Mouse (Mus musculus) layer of hippocampus, adult 9-10 months (tissue): ENCODE data around the gene Mad1l1.
A peak's percentile ranks its signal among the peaks of the same experiment; 100 is the strongest.

ENCODE experiments used
- DNase-seq: peaks from one replicate; pipeline ENCODE4 v3.0.0; 2022; ENCODE audit warnings: low spot score

Gene Mad1l1

DNA sequence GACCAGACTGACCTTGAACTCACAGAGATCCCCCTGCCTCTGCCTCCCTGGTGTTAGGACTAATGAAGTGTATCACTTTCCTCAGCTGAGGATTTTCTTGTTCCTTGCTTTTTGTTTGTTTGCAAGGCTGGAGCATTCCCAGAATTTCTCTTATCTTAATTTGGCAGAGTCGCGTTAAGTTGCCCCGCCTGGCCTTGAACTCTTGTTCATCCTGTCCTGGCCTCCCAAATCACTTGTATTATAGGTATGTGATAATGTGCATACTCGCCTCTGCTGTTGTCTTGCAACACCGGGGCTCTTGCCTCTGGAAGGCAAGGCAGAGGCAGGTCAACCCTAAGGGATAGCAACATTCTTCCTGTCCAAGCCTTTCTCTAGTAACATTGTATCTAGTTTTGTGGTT lies 2.7 kb upstream of the Mad1l1 start:
- no peak for DNase-seq

DNA sequence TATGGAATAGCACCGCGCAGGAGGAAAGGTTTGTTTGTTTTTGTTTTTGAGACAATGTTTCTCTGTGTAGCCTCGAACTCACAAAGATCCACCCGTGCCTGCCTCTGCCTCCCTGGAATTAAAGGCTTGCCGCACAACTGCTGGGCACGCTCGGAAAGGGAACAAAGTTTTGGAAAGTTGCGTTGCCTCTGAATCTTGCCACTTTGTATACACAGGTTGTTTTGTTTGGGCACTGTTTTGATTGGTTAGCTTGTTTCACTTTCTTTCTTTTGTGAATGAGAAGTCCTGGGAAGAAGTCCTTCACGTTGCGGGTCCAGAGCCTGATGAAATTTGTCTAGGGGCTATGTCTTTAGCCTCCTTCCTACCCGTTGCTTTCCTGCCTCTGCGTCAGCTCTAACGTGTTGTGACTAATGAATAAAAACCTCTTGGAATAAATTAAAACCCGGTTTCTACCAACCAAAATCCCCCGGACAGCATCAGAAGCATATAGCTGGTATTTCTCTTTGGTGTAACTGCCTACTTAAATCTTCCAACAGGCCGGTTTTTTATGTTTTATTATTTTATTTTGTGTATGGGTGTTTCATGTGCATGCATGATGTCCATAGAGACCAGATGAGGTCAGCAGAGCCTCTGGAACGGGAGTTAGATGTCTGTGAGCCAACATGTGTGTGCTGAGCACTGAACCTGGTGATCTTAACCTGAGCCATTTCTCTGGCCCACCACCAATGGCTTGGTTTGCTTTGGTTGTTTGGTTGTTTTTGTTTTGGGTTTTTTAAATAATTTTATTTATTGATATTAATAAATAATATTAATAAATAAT lies 614 bp upstream of the Mad1l1 start:
- DNase-seq = no peak

DNA sequence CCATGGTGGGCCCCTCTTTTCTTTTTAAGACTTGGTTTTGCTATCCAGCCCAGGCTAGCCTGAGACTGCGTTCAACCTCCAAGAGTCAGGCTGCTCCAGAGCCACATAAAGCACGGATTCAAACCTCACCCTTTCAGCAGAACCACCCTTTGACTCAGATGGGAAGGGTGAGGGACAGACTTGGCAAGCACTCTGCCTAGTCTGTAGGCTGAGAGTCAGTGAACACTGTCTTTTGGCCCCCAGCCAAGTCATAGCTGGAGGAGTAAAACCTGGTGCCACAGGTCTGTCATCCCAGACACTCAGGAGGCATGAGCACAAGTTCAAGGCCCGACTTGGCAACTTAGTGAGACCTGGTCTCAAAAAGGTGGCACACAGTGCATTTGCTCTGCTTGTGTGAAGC lies 4.6 kb downstream of the Mad1l1 start:
- DNase-seq = no peak

DNA sequence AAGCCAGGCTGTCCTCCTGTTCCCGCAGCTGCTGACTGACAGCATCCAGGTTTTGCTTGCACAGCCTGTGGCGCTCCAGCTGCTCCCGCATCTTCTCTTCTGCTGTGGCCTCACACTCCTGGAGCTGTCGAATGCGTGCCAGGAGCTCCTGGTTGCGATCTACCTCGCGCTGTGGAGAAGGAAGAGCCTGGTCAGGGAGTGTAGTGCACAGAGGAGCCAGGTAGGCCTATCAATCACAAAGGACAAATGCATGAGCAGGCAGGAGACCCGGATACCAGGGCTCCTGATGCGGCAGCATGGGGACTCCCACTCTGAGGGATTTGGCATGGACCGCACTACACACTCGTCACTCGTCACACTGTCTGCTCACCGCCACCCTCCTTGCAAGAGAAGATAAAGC lies 13.8 kb downstream of the Mad1l1 start:
- no peak for DNase-seq

DNA sequence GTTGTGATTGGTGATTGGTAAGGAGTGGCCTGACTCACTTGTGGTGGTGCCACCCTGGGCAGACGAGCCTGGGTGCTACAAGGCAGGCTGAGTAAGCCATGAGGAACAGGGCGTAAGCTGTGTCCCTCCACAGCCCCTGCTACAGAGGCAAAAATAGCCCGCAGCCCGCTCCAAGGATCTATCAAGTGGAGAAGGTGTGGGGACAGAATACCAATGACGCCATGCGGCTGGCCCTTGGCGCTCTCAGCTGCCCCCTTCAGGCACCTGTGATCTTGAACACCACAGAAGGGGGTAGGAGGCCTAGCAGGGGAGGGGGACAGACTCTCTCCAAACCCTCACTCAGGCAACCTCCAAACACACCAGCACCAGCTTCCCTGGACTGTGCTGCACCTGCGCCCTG lies 15.3 kb downstream of the Mad1l1 start:
- no peak for DNase-seq

DNA sequence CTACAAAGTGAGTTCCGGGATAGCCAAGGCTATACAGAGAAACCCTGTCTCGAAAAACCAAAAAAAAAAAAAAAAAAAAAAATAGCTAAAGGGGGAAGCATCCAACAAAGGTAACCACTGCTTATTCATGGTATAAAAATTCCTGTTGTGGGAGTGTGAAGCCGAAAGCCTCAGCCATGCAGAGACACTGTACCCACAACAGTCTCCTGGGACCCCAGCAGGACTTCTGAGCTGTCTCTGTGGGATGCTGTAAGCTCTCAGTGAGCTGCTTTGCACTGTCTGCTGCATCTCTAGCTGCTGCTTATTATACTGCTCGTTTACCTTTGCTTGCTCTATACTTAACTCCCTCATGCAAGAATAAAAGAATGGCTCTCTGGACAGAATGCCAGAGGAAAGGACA lies 23.1 kb downstream of the Mad1l1 start:
- no peak for DNase-seq

DNA sequence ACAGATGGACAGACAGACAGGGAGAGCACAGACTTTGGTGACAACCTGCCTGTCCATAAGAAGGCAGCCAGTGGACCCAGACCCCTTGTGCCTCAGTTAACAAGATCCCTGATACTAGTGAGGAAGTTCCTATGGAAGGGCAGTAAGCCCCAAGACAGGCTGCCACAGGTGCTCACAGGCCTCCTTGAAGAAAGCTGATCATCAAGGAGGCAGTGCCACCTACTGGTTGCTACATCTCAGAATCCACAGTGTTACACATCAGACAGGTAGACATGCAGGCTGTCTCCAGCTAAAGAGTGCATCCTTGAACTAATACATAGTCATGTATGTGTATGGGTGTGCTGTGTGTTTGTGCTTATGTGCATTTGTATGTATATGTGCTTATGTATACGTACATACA lies 29.2 kb downstream of the Mad1l1 start:
- DNase-seq = peak; percentile 61

DNA sequence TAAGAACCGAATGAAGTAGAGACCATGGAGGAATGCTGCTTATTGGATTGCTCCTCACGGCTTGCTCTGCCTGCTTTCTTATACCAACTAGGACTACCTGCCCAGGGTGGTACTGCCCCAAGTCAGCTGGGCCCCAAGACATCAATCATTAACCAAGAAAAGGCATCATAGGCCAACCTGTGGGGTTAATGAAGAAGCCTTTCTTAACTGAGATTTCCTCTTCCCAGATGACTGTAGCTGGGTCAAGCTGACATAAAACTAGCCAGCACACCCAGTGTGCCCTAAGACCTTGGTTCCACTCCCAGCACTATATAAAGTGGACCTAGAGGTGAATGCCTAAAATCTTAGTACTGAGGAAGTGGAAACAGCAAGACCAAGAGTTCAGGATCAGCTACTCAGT lies 32.2 kb downstream of the Mad1l1 start:
- no peak for DNase-seq

DNA sequence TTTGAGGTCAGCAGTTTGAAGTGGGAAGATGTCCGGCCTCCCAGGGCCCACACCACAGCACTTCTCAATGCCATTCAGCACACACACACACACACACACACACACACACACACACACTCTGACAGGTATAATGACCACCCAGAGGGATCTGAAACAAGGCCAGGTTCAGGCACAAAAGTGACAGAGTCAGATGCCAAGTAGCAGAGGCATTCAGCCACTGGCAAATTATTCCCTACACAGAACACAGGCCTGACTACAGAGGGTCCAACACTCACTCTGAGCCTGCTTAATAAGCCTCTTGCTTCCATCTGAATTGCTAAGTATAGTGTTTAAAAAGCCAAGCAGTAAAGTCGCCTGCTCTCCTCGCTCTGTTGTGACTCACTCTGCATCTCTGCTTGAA lies 33.1 kb downstream of the Mad1l1 start:
- DNase-seq = no peak

DNA sequence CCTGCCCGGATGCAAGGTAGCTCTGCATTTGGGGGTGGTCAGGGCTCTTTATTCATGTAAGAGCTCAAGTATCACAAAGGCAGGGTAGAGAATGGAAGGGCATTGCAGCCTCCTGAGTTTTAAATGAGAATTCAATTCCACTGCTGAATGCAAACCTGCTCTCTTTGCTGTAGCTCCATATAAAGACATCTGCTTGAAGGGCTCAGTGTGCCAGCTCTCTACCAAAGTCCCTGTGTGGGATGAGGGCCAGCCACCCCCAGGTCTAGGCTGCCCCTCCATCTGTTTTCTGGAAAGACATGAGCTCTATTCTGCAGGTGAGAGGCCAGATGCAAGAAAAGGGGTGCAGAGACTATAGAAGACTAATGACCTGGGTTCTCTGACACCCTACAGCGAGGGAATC lies 36.6 kb downstream of the Mad1l1 start:
- DNase-seq = no peak

DNA sequence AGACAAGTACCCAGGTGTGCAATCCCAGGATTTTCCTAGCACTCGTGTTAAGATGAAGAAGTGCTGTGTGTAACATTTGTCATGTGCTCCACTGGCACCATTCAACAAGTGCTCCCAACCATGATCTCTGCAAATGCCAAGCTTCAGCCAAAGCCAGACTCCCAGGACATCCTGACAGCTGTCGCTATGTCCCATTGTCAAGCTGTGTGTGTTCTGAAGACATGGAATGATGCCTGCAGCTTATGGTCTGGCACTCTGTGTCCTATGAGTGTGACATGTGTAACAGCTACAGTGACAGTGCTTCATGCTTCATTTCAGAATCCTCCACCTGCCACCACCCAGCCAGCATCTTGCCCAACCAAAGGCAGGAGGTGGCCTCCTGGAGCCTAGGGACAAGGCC lies 37.3 kb downstream of the Mad1l1 start:
- DNase-seq = no peak

DNA sequence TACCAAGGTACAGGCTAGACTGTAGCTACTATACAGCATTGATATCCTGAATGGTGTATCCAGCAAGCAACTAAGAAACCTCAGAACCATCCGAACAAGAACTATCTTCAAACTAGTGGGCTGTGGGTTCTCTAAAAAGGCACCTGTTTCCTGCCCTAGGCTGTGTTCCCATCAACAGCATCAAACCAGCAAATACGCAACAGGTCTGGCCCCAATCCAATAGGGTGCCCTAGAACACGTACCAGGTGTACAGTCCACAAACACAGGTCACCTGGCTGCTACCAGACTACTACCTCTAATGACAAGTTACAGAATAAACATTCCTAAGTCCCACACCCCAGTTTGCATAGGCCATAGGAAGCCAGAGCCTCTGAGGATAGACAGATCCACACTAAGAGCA lies 38.5 kb downstream of the Mad1l1 start:
- no peak for DNase-seq

DNA sequence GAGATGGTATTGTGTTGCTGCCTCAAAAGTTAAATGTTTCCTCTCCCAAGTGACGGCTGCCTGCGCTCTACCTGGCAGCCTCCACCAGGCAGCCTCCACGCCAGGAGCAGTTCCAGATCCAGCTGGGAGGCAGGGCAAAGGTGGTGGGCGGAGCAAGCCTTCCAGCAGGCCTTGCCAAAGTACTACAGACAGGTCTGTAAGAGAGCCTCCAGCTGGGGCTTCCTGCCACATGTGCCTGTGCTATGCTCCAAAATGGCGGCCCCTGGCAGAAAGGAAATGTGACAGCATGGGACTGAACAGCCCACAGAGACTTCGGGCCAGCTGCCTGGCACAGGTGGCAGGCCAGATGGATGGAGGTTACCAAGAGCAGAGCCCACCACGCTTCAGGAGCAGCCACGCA lies 39.0 kb downstream of the Mad1l1 start:
- no peak for DNase-seq

DNA sequence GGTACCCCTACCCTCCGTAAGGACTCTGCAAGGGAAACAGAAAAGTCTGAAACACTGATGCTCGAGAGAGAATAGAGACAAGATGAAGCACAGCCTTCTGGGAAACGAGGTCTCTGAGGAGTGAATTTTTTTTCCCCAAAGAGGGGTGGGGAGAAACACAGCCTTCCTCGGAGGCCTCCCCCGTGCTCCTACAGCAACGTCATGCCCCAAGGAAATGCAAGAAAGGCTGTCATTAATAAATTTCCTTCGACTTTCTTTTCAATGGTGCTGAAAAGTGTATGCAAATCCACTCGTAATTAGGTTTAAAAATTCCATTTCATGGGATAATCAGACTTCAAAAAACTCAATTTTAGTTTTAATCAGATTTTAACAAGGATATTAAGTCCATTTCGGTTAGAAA lies 41.1 kb downstream of the Mad1l1 start:
- no peak for DNase-seq

DNA sequence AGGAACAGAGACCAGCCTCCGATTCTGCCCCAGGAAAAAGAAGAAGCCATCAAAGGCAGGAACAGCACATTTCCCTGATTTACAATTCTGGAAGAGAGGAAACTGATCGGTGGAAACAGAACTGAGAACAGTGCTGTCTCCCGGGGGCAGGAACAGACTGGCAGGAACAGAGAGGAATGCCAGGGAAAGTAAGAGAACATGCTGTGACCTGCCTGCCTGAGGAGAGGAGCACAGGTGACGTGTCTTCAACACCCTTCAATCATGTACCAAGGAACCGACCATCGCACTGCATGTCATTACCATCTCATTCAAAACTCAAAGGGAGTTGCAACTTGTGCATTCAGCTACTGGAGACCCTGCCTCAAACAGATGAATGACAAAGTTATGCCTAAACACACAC lies 44.6 kb downstream of the Mad1l1 start:
- no peak for DNase-seq

DNA sequence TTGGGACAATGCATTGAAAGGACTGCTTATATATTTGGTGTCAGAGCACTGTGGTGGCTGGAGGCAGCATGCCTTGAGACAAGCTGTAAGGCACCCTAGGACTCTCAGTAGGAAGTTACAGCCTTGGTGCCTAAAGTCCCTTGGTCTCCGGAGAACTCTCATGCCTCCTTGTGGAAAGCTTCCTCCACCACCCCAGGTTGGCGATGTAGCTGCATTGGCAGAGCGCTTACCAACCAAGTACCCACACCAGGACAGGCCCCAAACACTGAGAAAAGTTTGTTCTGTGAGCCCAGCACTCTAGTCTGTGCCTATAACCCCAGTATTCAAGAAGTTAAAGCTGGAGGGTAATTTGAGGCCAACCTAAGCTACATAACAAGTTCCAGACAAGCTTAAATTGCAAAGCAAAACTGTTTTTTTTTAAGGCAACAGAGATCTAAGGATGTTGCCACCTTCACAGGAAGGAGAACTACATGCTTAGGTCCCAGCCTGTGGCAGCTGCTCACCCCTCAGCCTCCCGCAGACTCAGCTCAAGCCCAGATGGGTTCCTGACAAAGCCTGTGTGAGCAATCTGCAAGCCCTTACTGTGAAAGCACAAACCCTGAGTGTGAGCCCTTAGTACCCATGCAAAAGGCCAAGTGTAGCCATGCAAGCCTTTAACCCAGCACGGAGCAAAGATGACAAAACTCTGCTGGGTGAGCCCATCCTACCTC lies 50.2 kb downstream of the Mad1l1 start:
- no peak for DNase-seq

DNA sequence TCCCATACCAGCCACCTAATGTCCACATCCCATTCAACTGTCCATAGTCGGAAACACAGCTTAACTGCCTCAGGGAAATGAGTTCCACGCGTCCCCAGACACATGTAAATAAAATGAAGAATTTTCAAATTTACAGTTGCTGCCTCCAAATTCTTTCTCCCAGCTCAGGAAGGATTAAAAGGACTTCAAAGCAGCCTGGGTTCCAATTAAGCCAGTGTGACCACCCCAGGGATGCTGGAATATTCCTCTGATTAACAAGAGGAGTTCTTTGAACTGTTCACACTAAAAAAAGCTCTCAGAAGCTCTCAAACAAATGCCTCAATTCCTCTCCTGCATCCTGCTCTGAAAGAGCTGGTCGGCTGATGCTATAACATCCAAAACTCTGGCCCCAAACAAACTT lies 53.0 kb downstream of the Mad1l1 start:
- no peak for DNase-seq

DNA sequence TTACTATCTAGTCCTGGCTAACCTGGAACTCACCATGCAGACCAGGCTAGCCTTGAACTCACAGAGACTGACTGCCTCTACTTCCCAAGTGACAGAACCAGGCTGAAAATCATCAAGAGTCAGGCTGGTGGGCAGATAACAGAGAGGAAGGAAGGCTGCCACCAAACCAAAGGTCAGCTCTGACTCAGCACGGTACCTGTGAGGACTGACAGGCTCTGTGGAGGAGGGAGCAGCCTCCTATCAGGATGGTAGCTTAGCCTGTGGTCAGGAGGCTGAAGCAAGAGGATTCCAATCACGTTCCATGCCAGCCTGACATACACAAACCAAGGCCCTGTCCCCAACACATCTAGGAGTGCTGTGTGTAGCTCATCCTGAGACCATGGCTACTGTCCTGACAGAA lies 54.3 kb downstream of the Mad1l1 start:
- no peak for DNase-seq

DNA sequence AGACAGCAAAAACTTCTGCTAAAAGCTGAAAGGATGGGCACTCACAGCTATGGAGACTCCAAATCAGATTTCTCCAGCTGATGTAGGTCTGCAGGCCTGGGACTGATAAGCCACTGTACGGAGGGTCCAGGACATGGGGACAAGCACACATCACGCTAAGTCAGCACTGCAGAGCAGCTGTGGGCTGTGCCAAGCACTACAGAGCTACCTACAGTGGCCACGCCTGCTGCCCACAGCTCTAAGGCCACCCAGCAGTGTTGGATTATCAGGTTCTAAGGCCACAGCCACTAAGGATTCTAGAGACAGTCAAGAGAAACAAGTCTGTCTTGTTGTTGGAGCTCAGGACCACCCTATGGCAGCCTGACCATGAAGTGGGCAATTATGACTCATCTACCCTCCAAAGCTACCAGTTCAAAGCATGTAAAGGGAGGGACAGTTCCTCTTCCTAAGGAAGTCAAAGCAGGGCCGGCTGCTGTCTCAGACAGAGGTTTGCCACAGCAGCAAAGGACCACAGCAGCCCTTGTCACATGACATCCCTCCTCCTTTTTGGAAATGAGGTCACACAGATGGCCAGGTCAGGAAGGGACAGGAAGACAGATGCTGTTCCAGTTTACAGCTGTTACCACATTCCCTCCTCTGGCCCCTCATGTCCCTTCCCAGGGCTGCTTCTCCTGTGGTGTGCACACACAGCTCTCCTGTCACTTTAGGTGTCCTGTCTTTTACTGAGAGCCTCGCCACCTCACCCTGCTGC lies 56.4 kb downstream of the Mad1l1 start:
- no peak for DNase-seq

DNA sequence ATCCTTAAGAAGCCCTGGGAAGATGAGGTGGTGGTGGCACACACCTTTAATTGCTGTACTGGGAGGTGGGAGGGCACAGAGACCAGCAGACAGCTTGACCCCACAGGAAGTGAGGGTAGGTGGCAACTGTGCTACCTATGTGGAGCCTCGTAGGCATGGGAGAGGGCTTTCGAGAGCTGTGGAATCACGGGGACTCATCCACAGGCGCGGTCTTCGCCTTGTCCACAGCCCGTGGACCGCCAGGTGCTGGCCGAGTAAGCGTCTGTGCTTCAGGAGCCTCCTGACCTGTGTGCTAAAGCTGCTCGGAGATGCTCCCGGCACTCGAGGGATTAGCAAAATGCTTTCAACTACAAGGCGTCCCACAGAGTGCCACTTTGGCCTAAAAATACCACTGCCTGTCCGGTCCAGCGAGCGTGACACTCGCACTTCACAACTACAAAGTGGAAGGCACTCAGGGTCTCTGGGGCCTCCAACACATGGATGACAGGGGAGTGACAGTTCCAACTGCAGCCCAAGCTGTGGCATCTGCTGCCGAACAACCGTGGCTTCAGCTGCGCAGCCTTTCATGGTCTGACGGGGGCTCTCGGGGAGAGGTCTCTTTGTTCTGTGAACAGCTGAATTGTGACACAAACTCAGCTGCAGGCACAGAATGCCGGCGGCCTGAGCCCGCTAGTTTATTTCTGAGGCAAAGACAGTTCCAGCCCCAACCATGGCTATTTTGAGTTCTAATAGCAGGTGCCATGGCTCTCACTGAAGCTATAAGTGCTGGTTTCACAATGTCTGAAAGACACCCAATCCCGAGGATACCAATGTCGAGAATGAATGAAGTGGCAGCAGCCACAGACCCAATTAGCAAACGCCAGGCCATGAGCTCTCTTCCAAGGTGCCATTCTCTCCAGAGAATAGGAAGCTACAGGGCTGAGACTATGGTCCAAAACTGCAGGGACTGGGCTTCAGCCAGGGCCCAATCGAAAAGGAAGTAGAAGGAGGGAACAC lies 57.3 kb downstream of the Mad1l1 start:
- no peak for DNase-seq

DNA sequence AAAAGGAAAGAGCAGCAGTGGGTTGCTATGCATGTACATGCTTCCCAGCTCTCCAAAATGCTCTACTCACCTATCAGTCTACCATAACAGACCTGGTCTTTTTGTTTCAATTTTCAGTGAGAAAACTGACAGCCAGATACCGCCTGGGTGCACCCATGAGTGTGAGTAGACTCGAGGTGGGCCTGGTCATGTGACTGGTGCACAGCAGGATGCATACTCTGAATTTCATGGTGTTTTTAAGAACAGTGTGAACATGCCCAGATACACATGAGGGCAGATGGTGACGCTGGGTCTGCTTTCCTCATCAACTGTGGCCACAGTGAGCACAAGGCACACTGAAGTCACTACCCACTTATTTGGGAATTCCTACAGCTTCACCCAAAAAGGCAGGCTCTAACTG lies 59.0 kb downstream of the Mad1l1 start:
- DNase-seq = no peak

DNA sequence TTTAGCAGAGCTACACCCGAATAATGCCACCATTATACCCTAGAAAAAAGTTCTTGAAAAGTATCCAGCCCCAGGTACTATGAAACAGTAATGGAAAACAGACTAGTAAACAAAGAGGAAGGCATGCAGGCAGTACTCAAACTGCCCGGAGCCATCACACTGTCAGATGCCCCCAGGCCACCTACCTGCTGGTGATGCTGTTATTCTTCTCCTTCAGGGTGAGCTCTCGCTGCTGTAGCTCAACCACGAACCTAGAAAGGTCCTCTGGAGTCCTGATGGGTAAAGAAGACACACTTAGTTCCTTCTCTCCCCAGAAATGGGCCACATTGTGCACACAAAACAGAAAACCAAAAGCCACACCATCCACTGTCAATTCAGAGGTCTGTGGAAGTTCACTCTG lies 60.0 kb downstream of the Mad1l1 start:
- DNase-seq = no peak
